Mouse (Mus musculus): ENCODE results near the gene Elmsan1.

Gene Elmsan1

DNA sequence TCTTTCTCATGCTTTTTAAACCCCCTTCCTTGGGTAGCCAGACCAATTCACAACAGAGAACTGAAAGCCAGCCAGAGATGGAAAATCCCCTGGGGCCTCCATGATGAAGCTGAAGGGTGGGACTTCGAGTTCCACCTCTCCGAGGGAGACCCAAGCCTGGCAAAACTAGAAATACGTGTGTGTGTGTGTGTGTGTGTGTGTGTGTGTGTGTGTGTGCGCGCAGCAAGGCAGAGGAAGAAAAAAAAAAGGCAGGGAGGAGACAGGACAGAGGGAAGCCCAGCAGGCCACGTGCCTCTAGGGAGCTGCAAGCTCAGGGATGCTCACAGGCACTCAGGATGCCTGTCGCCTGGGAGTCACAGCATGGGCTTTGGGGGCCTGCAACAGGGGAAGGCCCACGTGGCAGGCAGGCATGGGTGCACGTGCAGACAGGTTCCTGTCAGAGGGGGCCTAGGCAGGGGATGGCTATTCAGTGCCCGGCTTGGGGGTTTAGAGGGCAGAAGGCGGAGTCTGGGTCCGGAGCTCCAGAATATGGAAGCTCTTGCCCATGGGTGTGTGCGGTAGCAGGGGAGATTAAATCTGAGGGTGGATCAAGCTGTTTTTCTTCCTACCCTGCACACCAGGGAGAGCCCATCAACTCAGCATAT, 42.4 kb downstream of the Elmsan1 start:
- in situ Hi-C loops (cut with MboI; ENCODE audit: low sequenced_read_pairs) = no loop called here

DNA sequence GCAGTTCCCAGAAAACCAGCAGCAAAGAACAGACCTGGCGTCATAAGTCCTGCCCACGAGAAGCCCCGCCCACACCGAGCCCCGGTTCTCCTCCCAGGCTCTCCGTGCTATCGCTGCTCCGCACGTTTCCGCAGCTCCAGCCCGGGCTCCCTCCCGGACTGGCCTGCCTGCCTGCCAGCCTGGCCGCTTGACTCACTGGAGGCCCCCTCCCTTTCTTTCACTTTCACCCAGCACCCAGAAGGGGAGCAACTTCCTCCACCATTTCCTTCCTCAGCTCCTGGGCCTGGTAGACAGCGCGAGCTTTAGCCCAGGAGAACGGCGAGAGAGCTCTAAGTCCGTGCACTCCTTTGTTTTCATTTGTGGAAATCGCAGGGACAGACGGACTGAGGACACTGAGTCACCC, 43.0 kb downstream of the Elmsan1 start:
- in situ Hi-C loops (cut with MboI; ENCODE audit: low sequenced_read_pairs) = no loop called here

DNA sequence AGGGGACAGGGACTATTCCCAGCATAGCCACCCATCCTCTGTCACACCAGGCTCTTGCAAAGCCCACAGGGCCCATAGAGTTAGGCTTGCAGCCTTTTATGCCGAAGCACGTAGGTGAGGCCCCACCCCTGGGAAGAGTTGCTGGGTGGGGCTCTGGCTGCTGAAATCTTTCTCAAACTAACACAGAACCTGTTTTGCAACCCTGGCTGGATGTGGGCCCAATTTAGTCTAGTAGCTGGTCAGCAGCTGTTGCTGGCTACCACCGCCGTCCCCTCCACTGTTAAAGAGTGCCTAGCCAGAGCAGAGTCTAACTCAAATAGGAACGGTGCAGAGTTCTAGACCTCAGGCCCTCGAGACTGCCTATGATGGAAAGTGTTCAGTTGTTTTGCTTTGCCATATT, 43.8 kb downstream of the Elmsan1 start:
- in situ Hi-C loops (cut with MboI; ENCODE audit: low sequenced_read_pairs) = no loop called here

DNA sequence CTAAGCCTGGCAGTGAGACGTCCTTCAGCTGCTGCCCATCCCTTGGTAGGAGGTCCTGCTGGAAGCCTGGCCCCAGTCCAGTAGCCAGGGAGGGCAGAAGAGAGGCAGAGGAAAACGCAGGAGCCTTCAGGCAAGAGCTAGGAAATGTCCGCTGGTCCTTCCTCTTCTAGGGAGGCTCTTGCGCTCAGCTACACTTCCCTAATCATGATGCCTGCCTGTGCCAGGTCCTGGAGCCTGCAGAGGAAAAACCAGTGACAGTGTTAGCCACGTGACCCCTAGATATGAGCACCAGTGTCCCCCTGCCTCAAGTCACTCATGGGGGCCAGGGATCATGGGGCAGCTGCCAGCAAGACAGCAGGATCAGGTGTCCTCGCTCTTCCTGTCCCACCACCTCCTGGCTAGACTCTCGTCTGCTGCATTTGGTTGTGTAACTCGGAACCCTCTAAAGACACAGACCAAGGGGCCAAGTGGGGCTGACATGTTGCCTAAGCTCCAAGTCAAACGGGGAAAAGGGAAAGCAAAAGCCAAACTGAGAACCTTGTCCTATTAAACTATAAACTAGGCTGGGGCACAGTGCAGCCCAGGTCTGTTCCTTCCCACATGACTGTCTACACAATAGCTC, 44.4 kb downstream of the Elmsan1 start:
- in situ Hi-C loops (cut with MboI; ENCODE audit: low sequenced_read_pairs) = no loop called here

DNA sequence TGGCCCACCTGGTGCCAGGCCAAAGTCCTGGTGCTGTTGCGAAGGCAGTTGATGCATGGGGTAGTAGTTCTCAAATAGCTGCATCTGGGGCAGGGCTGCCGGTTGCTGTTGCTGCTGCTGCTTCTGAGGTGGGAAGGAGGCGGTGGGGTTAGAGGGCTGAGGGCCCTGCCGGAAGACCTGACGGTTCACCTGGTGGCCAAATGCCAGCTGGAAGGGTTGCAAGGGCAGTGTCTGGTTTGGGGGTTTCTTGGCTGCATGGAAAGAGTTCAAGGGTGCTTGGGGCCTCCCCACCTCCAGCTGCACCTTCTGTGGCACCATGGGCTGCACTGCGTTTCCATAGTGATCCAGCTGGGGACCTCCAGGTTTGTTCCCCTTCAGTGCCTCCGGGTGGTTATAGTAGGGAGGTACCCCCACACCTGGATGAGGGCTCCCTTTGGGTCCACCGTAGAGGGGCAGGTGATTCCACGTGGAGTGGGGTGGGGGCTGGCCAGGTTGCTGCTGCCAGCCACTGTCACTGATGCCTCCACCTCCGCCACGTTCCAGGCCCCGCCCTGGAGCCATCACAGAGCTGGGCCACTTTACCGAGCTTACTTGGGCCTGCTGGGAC, 45.3 kb downstream of the Elmsan1 start:
- in situ Hi-C loops (cut with MboI; ENCODE audit: low sequenced_read_pairs) = no loop called here

DNA sequence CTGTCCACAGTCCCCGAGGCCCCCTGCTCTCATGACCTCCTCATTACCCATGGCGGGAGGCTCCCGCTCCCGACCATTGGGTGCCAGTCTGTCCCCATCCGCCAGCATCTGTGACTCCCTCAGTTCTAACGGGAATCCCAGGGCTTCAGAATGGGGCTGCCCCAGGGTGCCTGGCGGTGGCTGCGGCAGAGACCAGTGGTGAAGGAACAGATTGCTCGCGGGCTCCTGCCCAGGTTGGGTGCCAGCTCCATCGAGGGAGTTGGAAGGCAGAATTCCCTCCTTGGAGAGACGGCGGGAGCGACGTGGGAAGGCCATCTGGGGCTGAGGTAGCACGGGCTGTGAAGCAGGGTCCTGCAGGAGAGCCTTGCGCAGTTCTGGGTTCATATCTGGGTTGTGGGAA, 45.8 kb downstream of the Elmsan1 start:
- in situ Hi-C loops (cut with MboI; ENCODE audit: low sequenced_read_pairs) = no loop called here

DNA sequence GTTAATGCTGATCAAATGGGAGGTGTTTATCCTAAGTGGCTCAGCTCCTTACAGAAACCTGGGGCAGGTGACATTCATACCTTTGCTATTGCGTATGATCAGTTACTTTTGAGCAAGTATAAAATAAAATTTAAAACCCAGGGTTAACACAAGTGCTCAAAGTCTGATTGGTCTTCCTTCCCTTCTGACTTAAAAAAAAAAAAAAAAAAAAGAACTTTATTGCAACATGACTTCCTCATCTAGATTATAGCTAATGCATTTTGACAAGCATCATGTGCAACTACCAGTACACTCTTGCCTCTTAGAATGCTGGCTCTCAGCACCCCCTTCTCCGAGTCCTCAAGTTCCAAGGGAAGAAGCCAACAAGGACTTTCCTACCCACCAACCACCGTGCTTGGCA, 46.5 kb downstream of the Elmsan1 start:
- in situ Hi-C loops (cut with MboI; ENCODE audit: low sequenced_read_pairs) = no loop called here

DNA sequence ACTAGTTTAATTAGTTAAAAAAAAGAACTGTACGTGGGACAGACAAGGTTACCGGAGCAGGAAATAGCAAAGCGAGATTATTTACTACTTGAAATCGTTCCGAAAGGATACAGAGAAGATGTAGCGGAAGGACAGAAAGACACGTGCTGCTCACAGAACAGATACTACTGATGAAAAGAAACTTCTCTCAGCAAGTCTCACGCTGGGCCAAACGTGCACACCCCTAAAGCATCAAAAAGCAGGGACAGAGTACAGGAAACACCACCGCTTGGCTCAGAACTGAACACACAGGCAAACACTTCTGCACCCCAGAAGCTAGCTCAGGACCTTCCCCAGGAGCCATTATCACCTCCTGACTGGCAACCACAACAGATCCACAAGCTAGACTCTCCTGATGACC, 48.1 kb downstream of the Elmsan1 start:
- in situ Hi-C loops (cut with MboI; ENCODE audit: low sequenced_read_pairs) = no loop called here

DNA sequence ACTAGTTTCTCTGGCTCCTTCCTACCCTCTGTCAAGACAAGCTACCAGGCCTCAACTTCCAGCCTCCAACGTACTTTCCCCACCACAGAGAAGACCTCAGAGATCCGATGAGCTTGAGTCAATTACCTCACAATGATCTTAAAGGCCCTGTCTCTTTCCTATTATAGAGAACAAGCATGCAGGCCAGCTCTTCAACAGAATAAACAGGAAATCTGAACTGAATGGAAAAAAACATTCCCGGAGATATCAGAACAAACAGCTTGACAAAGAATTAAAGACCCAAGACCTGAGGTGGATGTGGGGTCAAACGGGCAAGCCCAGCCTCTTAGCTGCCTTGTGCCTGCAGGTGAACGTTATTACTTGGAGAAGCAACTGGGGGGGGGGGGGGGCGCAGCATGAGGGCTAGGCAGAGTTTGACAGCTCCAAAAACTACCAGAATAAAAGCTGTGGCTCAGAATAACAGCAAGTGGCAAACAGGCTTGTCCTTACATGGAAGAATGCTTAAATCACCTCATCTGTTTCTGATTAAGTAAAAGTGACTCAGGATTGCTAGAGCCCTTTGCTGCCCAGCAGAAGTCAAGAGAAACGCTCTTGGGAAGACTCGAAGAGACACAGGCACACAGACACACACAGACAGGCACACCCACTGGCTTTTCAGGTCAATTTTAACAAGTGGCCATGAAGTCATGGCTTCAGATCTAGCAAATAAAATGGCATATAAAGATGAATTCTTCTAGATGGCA, 52.9 kb downstream of the Elmsan1 start:
- in situ Hi-C loops (cut with MboI; ENCODE audit: low sequenced_read_pairs) = no loop called here

DNA sequence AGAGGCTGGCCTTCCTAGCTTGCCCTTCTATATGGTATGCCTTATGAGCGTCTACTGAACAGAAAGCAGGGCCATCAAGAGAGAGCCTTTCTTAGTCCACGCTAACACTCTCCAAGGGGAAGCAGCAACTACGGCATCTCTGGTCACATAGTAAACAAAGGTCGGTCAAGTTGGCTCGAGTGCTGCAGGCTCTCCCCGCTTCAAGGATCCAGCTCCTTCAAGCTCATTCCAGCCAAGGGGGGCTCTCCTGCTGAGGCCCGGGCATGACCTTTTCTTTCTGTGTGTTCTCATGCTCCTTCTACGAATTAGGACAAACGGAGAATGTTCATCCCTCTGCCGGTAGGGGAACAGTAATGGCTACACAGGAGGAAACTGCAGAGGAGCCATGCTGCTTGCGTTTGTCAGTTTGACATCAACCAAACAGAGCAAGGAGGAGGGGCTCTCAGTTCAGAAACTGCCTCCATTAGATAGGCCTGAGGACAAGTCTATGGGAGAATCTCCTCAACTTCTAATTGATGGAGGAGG, 55.0 kb downstream of the Elmsan1 start:
- in situ Hi-C loops (cut with MboI; ENCODE audit: low sequenced_read_pairs) = no loop called here

DNA sequence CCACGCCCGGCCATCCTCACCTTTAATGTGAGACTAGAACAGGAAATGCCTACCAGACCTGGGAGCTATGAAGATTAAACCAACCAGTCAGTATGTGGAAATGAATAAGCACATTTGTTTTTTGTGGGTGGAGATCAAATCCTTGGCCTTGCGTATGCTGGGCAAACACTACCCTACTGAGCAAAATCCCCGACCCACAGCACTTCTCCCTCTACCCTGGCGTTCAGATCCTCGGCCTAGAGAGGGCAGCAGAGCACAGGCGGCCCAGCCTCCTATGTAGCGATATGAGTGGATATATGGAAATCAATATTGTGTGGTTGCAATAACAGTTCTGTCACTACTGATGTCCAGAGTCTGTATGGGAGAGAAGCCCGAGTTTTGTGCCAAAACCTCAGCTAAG, 55.5 kb downstream of the Elmsan1 start:
- in situ Hi-C loops (cut with MboI; ENCODE audit: low sequenced_read_pairs) = no loop called here

DNA sequence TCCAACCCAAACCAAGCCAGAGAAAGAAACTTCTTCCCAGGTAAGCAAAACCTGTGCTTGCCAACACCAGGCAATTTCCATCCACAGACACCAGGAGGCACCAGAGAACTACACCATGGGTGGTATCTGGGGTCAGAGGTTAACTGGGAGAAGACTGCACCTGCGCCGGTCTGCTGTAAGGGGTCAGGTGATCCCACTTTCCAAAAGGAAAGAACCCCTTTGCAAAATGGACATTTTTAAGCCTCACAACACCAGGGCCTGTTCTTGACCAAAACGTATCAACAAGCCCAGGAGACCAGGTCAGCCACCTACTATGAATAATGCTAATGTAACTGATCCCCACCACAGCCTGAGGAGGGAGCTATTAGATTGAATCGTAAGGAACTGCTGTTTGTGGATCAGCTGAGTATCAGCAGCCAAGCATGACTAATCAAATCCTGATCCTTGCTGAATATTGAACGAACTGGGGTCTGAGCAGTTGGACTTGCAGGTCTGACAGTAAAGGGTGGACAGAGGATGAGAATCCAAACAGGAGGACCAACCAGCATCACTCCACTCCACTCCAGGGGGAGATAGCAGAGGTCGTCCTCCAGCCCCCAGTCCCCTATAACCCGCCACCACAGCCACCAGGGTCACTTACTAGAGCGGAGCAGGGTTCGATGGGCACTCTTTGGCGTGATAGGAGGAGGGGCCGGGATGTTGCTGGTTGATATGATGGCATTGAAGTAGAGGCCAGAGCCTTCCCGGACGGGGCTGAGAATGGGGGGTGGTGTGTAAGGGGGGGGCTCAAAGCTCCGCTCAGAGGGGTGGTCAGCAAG, 56.9 kb downstream of the Elmsan1 start:
- in situ Hi-C loops (cut with MboI; ENCODE audit: low sequenced_read_pairs) = no loop called here

DNA sequence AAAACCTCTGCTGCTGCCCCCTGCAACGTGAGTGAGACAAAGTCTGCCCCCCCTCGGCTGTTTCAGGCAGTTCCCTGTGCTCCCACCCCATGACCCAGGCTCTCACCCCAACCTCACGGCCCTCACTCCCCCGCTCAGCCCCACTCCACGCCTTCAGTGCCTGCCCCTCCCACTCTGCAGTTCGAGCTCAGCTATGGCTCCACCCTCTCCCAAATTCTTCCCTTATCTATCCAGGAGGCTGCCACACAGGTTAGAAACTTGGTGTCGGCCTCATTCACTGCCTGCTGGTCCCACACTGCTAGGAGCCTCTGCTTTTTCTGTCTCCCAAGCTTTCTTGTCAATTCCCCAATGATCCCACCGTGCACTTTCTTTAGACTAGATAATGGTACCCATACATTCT, 57.6 kb downstream of the Elmsan1 start:
- in situ Hi-C loops (cut with MboI; ENCODE audit: low sequenced_read_pairs) = no loop called here

DNA sequence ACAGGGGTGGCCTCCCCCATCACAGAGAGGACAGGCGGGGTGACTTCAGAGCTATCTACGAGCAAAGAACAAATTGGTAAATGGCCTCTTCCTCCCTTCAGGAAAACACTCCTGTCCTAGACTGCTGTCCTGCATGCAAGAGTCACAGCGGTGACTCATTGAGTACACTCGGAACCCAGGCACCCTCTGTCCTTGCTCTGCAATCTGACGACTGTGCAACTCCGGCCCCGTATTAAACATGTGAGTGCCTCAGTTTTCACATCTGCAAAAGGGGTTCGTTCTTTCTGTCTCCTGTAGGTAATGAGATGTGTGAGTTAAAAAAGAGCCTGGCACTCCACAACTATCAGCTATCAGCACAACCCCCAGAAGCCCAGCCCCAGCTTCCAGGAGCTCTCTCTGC, 58.2 kb downstream of the Elmsan1 start:
- in situ Hi-C loops (cut with MboI; ENCODE audit: low sequenced_read_pairs) = no loop called here

DNA sequence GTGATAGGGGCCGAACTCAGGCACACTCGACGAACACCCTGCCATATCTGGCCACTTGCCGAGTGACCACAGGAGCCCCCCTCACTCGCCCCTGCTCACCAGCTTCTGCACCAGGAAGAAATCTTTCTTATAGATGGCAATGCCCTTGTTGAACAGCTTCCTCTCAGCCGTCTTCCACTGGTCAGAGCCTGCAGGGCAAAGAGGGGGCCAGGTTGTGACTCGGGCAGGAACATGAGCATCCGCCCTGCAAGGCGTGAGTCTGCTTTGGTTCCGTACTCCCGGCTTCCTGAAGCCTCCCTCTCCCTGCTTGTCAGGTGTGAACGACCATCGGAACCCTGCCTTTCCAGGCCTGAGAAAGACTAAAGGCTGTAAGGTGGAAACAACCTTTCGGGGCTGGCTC, 60.5 kb downstream of the Elmsan1 start:
- in situ Hi-C loops (cut with MboI; ENCODE audit: low sequenced_read_pairs) = no loop called here

DNA sequence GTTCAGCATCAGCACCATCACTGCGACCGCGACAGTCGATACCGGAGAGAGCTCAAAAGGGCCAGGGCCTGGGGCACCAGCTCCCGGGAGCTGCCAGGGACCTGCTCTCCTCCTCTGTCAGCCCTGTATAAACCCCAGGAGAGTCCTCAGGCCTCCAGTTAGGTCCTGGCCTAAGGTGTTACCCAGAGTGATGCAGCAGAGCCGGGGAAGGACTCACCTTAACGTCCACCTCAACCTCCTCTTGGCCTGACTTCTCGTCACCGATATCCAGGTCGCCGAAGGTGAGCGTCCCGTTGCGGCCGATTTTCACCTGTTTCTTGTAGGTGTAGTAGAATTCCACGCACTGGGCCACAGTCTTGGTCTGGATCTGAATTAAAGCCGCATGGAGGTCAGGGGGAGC, 62.5 kb downstream of the Elmsan1 start:
- in situ Hi-C loops (cut with MboI; ENCODE audit: low sequenced_read_pairs) = no loop called here

DNA sequence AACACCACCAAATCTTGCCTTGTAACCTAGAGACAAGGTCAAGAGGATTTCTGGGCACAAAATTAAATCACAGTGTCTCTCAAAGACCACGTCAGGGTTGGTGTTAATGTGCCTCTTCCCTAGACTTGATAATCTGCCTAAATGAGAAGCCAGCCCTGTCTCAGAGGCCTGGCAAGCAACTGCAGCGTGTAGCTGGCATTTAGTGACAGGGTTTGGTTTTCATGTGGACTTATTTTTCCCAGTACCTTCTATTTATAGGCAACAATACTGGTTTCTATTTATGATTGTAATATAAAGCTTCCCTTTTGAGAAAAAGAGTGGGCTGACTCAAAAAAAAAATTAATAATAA, 63.2 kb downstream of the Elmsan1 start:
- in situ Hi-C loops (cut with MboI; ENCODE audit: low sequenced_read_pairs) = no loop called here

DNA sequence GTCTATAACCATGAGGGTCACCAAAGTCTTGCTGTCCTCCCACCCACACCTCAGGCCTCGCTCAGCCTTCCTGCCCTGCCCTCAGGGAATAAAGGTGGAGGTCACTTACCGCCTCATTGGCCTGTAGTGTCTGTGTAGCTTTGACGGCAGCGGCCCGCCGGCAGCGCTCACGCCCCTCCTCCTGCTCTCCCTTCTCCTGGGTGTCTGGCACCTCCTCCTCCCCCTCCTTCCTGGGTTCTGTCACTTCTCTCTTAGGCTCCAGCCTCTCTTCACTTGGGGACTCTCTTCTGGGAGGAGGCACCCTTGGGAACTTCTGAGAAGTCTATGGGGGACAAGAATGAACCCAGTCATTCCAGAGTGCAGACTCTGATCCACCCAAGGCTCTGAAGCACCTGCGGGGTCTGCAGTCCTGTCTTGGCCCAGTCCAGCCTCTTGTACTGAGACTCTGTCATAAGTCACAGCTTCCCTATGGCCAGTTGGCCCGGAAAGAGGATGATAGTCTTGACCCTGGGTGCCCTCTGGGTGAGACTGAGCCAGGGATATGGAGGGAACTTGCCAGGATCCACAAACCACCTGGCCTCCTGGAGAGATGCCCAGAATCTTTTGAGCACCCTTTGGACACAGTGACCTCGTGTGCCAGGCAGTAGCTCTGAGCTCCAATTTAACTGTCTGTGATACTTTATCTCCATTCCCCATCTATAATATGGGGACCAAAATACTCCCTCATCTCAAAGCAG, 63.7 kb downstream of the Elmsan1 start:
- in situ Hi-C loops (cut with MboI; ENCODE audit: low sequenced_read_pairs) = no loop called here

DNA sequence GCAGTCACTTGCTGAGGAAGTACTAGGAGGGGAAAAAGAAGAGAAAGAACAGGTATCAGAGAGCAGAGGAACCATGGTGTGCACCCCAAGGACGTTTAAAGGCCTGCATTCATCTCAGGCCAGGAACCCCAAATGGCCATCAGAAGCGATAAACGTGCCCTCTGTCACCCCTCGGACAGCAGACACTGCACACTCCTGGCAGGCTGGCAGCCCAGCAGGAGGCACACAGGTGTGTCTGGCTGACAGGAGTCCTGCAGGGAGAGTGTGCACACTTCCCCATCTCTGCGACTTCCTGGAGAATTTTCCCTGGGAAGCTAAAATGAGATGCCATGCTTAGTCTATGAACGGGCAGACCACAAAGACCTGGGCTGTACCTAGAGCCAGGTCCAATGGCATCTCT, 65.3 kb downstream of the Elmsan1 start:
- in situ Hi-C loops (cut with MboI; ENCODE audit: low sequenced_read_pairs) = no loop called here
